Mouse (Mus musculus): ENCODE data around the gene Gal3st2c.
"Not testable (repeated sequence)": the region's sequence is repeated elsewhere in the genome, so short reads cannot be mapped to it uniquely, and the experiment has no call there.

DNA sequence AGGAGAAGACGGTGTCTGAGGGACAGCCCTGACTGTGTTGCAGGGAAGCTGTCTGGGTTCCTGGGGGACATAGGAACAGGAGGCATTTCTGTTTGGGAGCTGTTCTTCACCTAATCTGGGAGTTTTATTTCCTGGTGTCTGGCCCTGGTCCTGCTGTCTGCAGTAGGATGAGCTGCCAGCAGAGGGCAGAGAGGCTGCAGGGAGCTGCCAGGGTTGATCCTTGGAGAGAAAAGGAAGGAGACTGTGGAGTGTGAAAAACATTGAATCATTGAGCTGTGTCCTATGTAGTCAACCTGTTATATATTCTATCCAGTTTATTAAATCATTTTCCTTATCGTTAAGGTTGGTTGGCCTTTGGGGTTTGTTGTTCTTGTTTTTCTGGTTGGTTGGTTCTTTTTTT is 9.4 kb upstream of the Gal3st2c start:
- not testable (repeated sequence) for TF ChIP-seq CTCF, EP300 (IDR thresholded peaks at IDR 0.05; ENCODE audit: low read depth)

Data from heart, postnatal 0 days (tissue).